Mouse (Mus musculus) ES-CJ7 (cell line): ENCODE results near the gene Gm7971.
"Not testable (repeated sequence)": the region's sequence is repeated elsewhere in the genome, so short reads cannot be mapped to it uniquely, and the experiment has no call there.

Experiments
- DNase-seq: peaks from one replicate; pipeline ENCODE4 v3.0.0; 2011; ENCODE audit warnings: low read depth, low spot score

The Gm7971 gene

GRCm38 (mm10) chr5:95594775-95595174, at the start of gene Gm7971:
TSS of gene Gm7971 (minus strand) at chr5:95594875.
- not testable (repeated sequence) for DNase-seq
